Mouse (Mus musculus) brain, embryonic 14.5 days (tissue): ENCODE measurements around the gene St3gal5.

Source experiments
- CTCF ChIP-seq: fragments of 200-500 bp; IDR thresholded peaks from 2 replicates; pipeline ENCODE4 v1.5.1; 2012; ENCODE audit warnings: inconsistent platforms, mild to moderate bottlenecking, moderate library complexity, borderline replicate concordance; ENCODE audit not compliant: insufficient read depth, insufficient read length; ENCODE audit errors: extremely low read depth
- POLR2A ChIP-seq: fragments of 200-500 bp; IDR thresholded peaks from 2 replicates; pipeline ENCODE4 v1.6.1; 2012; ENCODE audit warnings: mild to moderate bottlenecking, inconsistent platforms, borderline replicate concordance; ENCODE audit not compliant: poor library complexity, insufficient read depth, insufficient read length, severe bottlenecking; ENCODE audit errors: extremely low read depth

DNA sequence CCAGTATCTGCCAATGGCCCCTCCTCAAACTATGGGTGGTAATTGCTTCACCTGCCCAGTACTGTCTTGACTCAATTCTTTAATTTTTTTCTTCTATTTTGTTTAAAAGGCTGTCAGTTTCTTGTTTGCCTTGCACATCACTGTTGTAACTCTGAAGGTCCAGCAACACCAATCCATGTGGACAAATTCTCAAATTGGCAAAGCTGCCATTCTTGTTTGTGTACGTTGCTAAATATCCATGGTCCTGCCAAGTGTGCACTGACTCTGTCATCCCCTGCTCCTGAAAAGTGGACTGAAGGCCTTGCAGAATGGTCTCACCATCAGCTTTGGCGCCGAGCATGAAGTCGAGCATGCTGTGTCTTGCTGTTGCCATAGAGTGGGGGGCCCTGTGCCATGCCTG is 23.6 kb upstream of the St3gal5 start:
- TF ChIP-seq CTCF (no peak), POLR2A (no peak)
